Mouse (Mus musculus) liver, embryonic 18 days (tissue): ENCODE data around the gene Sept14. TPM values are rescaled to one million over a fixed set of nuclear protein-coding genes. Genes with fewer than 3 reads are reported as not detected.

Experiments used
- polyA plus RNA-seq: library from polyadenylated mRNA; depleted of rRNA; stranded (reverse); fragments of >200 nt; gene quantifications from 2 replicates; pipeline ENCODE4 v1.2.3, GENCODE M21; 2012; rRNA removed

Gene Sept14
- polyA plus RNA-seq: not detected in 2 replicates

DNA sequence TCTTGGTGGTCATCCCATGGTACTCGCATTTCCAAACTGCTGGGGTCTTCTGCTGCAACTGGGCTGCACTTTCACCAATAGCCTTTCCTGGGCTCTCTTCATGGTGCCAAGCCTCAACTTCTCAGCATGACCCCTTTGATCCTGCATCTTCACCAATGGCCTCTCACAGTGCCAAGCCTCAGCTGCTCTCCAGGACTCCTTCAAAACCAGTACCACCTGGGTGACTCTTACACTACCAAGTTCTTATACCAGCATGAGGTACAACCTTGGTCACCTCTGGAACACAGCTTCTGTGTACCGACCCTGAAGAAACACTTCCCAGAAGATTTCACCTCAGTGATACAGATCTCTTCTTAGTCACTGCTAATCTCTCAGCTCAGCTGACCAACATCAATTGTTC lies at the start of gene Sept14:
TSS of gene Sept14 (minus strand) at position 101 of the 400 bp plus-strand sequence.

DNA sequence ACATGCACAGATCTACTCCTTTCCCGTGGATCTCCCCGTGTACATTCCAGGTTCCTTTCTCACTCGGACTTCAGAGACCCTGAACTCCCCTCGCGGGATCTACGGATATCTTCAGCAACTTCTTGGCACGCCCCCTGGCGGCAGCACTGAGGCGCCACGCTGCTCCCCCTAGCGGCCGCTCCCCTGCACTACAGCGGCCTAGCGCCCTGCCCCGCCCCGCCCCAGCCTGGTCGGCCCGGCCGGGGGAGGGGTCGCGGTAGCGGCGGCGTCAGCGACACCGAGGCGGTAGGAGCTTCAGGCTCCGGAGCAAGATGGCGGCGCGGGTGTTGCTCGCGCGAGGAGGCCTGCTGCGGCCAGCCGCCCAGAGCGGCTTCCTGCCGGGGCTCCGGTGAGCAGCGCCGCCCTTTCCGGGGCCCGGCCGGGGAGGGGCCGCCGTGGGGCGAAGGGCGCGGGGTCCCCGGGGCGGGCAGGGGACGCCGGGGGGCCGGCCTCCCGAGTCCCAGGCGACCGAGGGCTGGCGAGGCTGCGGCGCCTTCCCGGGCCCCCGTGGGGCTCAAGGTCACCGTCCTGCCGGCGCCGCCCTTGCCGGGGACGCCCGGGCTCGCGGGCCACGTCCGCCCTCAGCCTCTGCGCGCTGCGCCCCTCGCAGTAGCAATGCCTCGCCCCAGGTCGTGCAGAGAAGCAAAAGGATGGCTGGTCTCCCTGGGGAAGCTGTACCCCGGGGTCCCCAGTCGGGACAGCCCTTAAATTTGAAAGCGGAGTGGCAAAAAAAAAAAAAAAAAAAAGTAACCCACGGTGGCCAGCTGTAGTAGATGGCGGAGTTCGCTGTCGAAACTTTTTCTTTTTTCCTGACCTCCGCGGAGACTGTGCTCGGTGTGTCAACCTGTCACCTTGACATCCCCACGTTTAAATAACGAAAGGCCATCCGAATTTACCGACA lies 16.8 kb upstream of the Sept14 start, which contains the start of gene Nipsnap2:
TSS of gene Nipsnap2 (plus strand) at position 230 of the 940 bp plus-strand sequence.

DNA sequence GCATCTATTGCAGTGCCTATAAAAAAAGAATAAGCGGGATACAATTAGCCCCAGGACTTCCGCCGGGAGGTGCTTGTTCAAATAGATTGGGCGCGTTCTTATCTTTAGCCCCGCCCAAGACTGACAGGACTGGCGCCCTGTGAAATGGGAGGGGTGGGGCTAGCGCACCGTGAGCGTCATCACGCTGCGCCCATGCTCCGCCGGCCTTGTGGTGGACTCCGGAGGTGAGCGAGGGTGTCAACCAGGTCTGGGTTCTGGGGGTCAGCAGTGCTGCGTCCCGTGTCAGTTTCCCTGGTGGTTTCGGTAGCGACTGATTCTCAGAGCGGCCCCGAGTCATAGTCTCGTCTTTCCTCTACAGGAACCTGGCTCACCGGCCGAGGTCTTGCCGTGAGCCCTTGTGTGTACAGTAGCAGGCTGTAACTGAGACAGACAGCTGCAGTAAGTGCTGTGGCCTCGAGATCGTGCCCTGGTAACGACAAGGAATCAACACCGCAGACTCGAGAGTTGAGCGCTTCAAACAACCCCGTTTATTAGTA lies 7.1 kb upstream of the Sept14 start, which contains the start of gene Mrps17:
TSS of gene Mrps17 (plus strand) at position 172 of the 536 bp plus-strand sequence.

DNA sequence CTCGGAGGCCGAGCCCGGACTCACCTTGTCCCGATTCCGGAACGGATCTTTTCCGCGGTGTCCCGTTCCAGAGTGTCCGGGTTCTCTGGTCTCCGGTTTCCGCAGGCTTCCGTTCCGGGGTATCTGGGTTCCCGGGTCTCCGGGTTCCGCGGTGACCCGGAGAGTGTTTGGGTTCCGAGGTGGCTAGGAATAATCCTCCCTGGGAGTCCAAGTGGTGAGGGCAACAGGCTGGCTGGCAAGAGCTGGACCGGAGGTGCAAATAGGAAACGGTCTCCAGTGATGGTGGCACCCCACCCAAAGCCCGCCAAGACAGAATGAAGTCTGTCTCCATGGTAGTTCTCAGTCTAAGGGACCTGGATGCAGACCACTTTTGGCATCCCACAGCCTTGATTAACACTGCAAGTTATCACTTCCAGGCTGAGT lies 38.3 kb downstream of the Sept14 start, which contains the start of gene Zfp11:
TSS of gene Zfp11 (minus strand) at position 64 of the 423 bp plus-strand sequence.

Other genes with a start within 250 kb of the Sept14 start
- 20.5 and 26.8 TPM in 2 replicates for gene Sfswap, start 207.3 kb downstream of the Sept14 start, polyA plus RNA-seq
- 0.25 and 0.30 TPM in 2 replicates for gene Mmp17, start 124.3 kb downstream of the Sept14 start, polyA plus RNA-seq
- gene Zfp11, start 38.4 kb downstream of the Sept14 start, polyA plus RNA-seq: 0.64 and 0.77 TPM in 2 replicates
- gene Mrps17, start 7.0 kb upstream of the Sept14 start, polyA plus RNA-seq: 60.6 and 67.8 TPM in 2 replicates
- gene Nipsnap2, start 16.6 kb upstream of the Sept14 start, polyA plus RNA-seq: 17.5 and 22.0 TPM in 2 replicates
- gene Psph, start 78.9 kb upstream of the Sept14 start, polyA plus RNA-seq: 28.9 and 31.9 TPM in 2 replicates
- gene Sumf2, start 138.5 kb upstream of the Sept14 start, polyA plus RNA-seq: 8.7 and 9.7 TPM in 2 replicates
- 756 and 757 TPM in 2 replicates for gene Chchd2, start 179.0 kb upstream of the Sept14 start, polyA plus RNA-seq
- 2.2 and 2.3 TPM in 2 replicates for gene Zbed5, start 187.2 kb upstream of the Sept14 start, polyA plus RNA-seq
- 0.03 and 0.06 TPM in 2 replicates for gene Phkg1, start 190.0 kb upstream of the Sept14 start, polyA plus RNA-seq
- 0.84 and 0.87 TPM in 2 replicates for gene Nupr1l, start 200.0 kb upstream of the Sept14 start, polyA plus RNA-seq
- gene Vkorc1l1, start 233.5 kb upstream of the Sept14 start, polyA plus RNA-seq: 16.9 and 17.0 TPM in 2 replicates